Mouse (Mus musculus): ENCODE results near the gene Fam163a. TPM values are rescaled to one million over a fixed set of nuclear protein-coding genes. Genes with fewer than 3 reads are reported as not detected.

The Fam163a gene
- polyA plus RNA-seq, 1 experiment from 2014 or later: 1.8 TPM

DNA sequence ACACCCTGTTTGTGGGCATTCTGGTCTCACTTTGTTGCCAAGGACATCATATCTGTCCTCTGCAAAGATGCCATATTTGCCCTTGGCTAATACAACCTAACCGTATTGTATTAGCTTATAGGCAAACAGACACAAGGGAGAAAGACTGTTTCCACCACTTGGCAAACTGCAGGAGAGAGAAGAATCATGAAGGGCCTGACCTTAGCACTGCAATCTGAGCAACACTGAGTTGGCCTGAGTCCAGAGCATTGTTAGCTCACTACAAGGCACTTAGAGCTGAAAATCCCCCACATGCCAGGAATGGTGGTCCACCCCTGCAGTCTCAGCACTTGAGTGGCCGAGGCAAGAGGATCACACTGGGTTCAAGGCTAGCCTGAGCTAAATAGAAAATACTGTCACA is 13.7 kb upstream of the Fam163a start:
- H3K4me2 ChIP-seq (replicated peaks; ENCODE audit: low read depth): no peak overlapping the region
- H3K9me3 ChIP-seq (ENCODE audit: control insufficient read depth): no peaks in the 10 kb centered on the region
- ATAC-seq: no peak
- 65% methylated on average over 2 of the region's 2 CpGs for WGBS
- H3K4me3 ChIP-seq (ENCODE audit: low read depth, low read length): no peak overlapping the region
- H3K36me3 ChIP-seq (ENCODE audit: control insufficient read depth, insufficient read depth): no peaks in the 10 kb centered on the region
- H3K27me3 ChIP-seq (replicated peaks; ENCODE audit: control insufficient read depth, insufficient read depth, low read length): no peaks in the 10 kb centered on the region
- H3K4me1 ChIP-seq (replicated peaks; ENCODE audit: control insufficient read depth, insufficient read depth, low read length): peaks cover 6% of the 10 kb centered on the region; the same call in 1 of the 2 replicates
- no peak overlapping the region for H3K9ac ChIP-seq (ENCODE audit: low read depth, low read length)
- H3K27ac ChIP-seq (ENCODE audit: low read depth, low read length): no peak overlapping the region
- TF ChIP-seq CTCF (IDR thresholded peaks at IDR 0.05; ENCODE audit: low read depth): no peak

DNA sequence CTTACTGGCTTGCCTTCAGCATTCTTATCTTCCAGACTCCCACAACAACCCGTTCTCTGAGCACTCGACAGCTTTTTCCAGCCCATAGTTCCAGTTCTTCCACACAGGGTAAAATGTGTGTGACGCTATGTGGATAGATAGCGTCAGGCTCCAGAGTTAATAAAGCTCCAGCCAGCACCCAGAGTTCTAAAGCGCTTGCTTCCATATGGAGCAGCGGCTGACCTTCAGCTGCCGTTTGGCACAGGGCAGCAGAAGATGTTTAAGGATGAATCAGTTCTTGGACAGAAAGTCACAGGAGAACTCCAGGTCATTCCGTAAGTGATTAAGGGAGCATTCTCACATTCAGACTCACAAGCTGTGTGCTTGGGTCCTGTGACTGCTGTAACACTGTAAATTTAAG is 13.1 kb upstream of the Fam163a start:
- Histone ChIP-seq H3K4me3 (ENCODE audit: low read depth, low read length) (no peak overlapping the region), H3K27me3 (replicated peaks; ENCODE audit: control insufficient read depth, insufficient read depth, low read length) (no peaks in the 10 kb centered on the region), H3K36me3 (ENCODE audit: control insufficient read depth, insufficient read depth) (no peaks in the 10 kb centered on the region), H3K27ac (ENCODE audit: low read depth, low read length) (no peak overlapping the region), H3K4me2 (replicated peaks; ENCODE audit: low read depth) (no peak overlapping the region), H3K9me3 (ENCODE audit: control insufficient read depth) (no peaks in the 10 kb centered on the region), H3K9ac (ENCODE audit: low read depth, low read length) (no peak overlapping the region), H3K4me1 (replicated peaks; ENCODE audit: control insufficient read depth, insufficient read depth, low read length) (peaks cover 5% of the 10 kb centered on the region; the same call in 1 of the 2 replicates)
- 60% methylated on average over 8 of the region's 8 CpGs for WGBS
- ATAC-seq: no peak
- no peak for TF ChIP-seq CTCF (IDR thresholded peaks at IDR 0.05; ENCODE audit: low read depth)

DNA sequence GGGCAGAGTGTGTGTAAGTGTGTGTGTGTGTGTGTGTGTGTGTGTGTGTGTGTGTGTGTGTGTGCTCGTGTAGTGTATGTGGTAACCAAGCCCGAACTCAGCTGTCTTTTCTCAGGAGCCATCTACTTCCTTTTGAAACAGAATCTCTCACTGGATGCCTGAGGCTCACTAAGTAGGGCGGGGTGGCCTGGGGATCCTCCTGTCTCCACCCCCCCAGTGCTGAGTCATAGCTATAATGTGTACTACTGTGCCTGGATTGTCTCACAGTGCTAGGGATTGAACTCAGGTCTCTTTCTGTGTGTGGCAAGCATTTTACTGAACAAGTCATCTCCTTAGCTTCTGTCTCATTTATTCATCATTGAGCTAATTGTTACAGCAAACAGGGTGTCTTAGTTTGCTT is 12.6 kb upstream of the Fam163a start:
- no peak for TF ChIP-seq CTCF (IDR thresholded peaks at IDR 0.05; ENCODE audit: low read depth)
- Histone ChIP-seq H3K9me3 (ENCODE audit: control insufficient read depth) (no peaks in the 10 kb centered on the region), H3K27ac (ENCODE audit: low read depth, low read length) (no peak overlapping the region), H3K4me2 (replicated peaks; ENCODE audit: low read depth) (no peak overlapping the region), H3K4me1 (replicated peaks; ENCODE audit: control insufficient read depth, insufficient read depth, low read length) (no peaks in the 10 kb centered on the region), H3K27me3 (replicated peaks; ENCODE audit: control insufficient read depth, insufficient read depth, low read length) (no peaks in the 10 kb centered on the region), H3K9ac (ENCODE audit: low read depth, low read length) (no peak overlapping the region), H3K36me3 (ENCODE audit: control insufficient read depth, insufficient read depth) (no peaks in the 10 kb centered on the region), H3K4me3 (ENCODE audit: low read depth, low read length) (no peak overlapping the region)
- ATAC-seq: peak; percentile 73; the same call in 1 of the 2 replicates
- 20% methylated on average over 3 of the region's 3 CpGs for WGBS

DNA sequence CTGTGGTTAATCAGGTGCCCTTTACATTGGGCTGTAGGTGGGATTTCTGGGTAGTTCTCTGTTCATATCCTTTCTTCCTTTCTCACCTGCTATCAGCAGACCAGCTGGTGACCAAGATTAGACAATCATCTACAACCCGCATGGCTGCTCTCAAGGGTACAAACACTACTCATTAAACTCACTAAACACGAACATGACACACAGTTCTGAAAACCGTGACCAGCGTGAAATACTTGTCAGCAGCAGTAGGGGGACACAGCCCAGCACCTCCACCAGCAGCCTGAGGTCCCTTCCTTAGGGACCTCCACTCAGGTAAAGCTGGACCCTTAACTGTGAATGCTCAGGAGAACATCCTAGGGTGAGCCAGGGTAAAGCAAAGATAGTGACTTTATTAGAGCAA is 11.4 kb upstream of the Fam163a start:
- Histone ChIP-seq H3K9me3 (ENCODE audit: control insufficient read depth) (no peaks in the 10 kb centered on the region), H3K9ac (ENCODE audit: low read depth, low read length) (no peak overlapping the region), H3K4me2 (replicated peaks; ENCODE audit: low read depth) (no peak overlapping the region), H3K4me3 (ENCODE audit: low read depth, low read length) (no peak overlapping the region), H3K4me1 (replicated peaks; ENCODE audit: control insufficient read depth, insufficient read depth, low read length) (no peaks in the 10 kb centered on the region), H3K36me3 (ENCODE audit: control insufficient read depth, insufficient read depth) (no peaks in the 10 kb centered on the region), H3K27ac (ENCODE audit: low read depth, low read length) (no peak overlapping the region), H3K27me3 (replicated peaks; ENCODE audit: control insufficient read depth, insufficient read depth, low read length) (no peaks in the 10 kb centered on the region)
- no peak for TF ChIP-seq CTCF (IDR thresholded peaks at IDR 0.05; ENCODE audit: low read depth)
- WGBS: 88% methylated on average over 4 of the region's 4 CpGs
- ATAC-seq: no peak

GRCm38 (mm10) chr1:156214651-156215050 is 9.8 kb upstream of the Fam163a start:
- H3K9ac ChIP-seq (ENCODE audit: low read depth, low read length): no peak overlapping the region
- H3K9me3 ChIP-seq (ENCODE audit: control insufficient read depth): no peaks in the 10 kb centered on the region
- WGBS: 87% methylated on average over 8 of the region's 8 CpGs
- H3K4me3 ChIP-seq (ENCODE audit: low read depth, low read length): no peak overlapping the region
- no peak overlapping the region for H3K27ac ChIP-seq (ENCODE audit: low read depth, low read length)
- no peak overlapping the region for H3K4me2 ChIP-seq (replicated peaks; ENCODE audit: low read depth)
- no peaks in the 10 kb centered on the region for H3K36me3 ChIP-seq (ENCODE audit: control insufficient read depth, insufficient read depth)
- no peaks in the 10 kb centered on the region for H3K4me1 ChIP-seq (replicated peaks; ENCODE audit: control insufficient read depth, insufficient read depth, low read length)
- H3K27me3 ChIP-seq (replicated peaks; ENCODE audit: control insufficient read depth, insufficient read depth, low read length): no peaks in the 10 kb centered on the region
- ATAC-seq: no peak
- no peak for TF ChIP-seq CTCF (IDR thresholded peaks at IDR 0.05; ENCODE audit: low read depth)

GRCm38 (mm10) chr1:156212923-156213322 is 8.1 kb upstream of the Fam163a start:
- TF ChIP-seq CTCF (IDR thresholded peaks at IDR 0.05; ENCODE audit: low read depth): no peak
- Histone ChIP-seq H3K4me3 (ENCODE audit: low read depth, low read length) (no peak overlapping the region), H3K9me3 (ENCODE audit: control insufficient read depth) (no peaks in the 10 kb centered on the region), H3K36me3 (ENCODE audit: control insufficient read depth, insufficient read depth) (no peaks in the 10 kb centered on the region), H3K27ac (ENCODE audit: low read depth, low read length) (no peak overlapping the region), H3K27me3 (replicated peaks; ENCODE audit: control insufficient read depth, insufficient read depth, low read length) (no peaks in the 10 kb centered on the region), H3K4me2 (replicated peaks; ENCODE audit: low read depth) (no peak overlapping the region), H3K9ac (ENCODE audit: low read depth, low read length) (no peak overlapping the region), H3K4me1 (replicated peaks; ENCODE audit: control insufficient read depth, insufficient read depth, low read length) (no peaks in the 10 kb centered on the region)
- 90% methylated on average over 5 of the region's 5 CpGs for WGBS
- no peak for ATAC-seq

DNA sequence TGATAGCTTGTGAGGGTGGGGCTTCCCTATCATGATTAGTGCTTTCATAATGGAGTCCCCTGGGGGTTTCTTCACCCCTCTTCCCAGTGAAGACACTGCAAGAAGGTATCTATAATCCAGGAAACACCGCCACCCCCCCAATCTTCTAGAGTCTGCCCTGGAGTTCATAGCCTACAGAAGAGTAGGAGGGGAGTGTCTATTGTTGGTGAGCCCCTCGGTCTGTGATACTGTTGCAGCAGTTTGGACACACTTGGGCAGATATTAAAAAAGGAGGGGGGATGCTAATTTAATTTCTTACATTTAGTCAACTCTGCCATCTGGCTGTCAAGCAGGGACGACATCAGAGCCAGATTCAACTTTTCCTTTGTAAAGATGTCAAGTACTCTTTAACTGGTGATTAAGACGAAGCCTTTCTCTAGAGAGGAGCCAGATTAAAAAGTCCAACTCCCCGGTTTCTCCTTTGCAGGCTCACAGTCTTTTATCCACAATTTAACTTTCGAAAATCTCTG is 7.0 kb upstream of the Fam163a start:
- Histone ChIP-seq H3K9ac (ENCODE audit: low read depth, low read length) (no peak overlapping the region), H3K9me3 (ENCODE audit: control insufficient read depth) (no peaks in the 10 kb centered on the region), H3K4me3 (ENCODE audit: low read depth, low read length) (no peak overlapping the region), H3K27ac (ENCODE audit: low read depth, low read length) (no peak overlapping the region), H3K4me2 (replicated peaks; ENCODE audit: low read depth) (no peak overlapping the region), H3K27me3 (replicated peaks; ENCODE audit: control insufficient read depth, insufficient read depth, low read length) (no peaks in the 10 kb centered on the region), H3K36me3 (ENCODE audit: control insufficient read depth, insufficient read depth) (no peaks in the 10 kb centered on the region), H3K4me1 (replicated peaks; ENCODE audit: control insufficient read depth, insufficient read depth, low read length) (no peaks in the 10 kb centered on the region)
- no peak for TF ChIP-seq CTCF (IDR thresholded peaks at IDR 0.05; ENCODE audit: low read depth)
- no peak for ATAC-seq
- WGBS: 68% methylated on average over 6 of the region's 6 CpGs

Data from intestine, postnatal 0 days (tissue).